Mouse (Mus musculus): ENCODE data around the gene Arl13a. TPM values are rescaled to one million over a fixed set of nuclear protein-coding genes. Genes with fewer than 3 reads are reported as not detected.
"Not testable (repeated sequence)": the region's sequence is repeated elsewhere in the genome, so short reads cannot be mapped to it uniquely, and the experiment has no call there.

Gene Arl13a
- total RNA-seq (2021): not detected

GRCm38 (mm10) chrX:134187201-134187600, at the start of gene Arl13a:
TSS of gene Arl13a (plus strand) at chrX:134187501.
- intact Hi-C loops (cut with DNase I); DNase-seq (ENCODE audit: low spot score in 2 of 2): not testable (repeated sequence)

- intact Hi-C loops (cut with DNase I): no loop called here
- no peak for DNase-seq (ENCODE audit: low spot score in 2 of 2)
Observed at GRCm38 (mm10) chrX:134140024-134140423, 47.3 kb upstream of the Arl13a start.

GRCm38 (mm10) chrX:134141551-134141950, 45.8 kb upstream of the Arl13a start:
- intact Hi-C loops (cut with DNase I): no loop called here
- peak in 1 of 2 experiments; percentile 42 for DNase-seq (ENCODE audit: low spot score in 2 of 2)

- no peak for DNase-seq (ENCODE audit: low spot score in 2 of 2)
- intact Hi-C loops (cut with DNase I): no loop called here
Observed at GRCm38 (mm10) chrX:134141986-134142385, 45.3 kb upstream of the Arl13a start.

GRCm38 (mm10) chrX:134158151-134158550, 29.1 kb upstream of the Arl13a start:
- DNase-seq (ENCODE audit: low spot score in 2 of 2): no peak
- intact Hi-C loops (cut with DNase I): no loop called here

GRCm38 (mm10) chrX:134160442-134160841, 26.9 kb upstream of the Arl13a start:
- intact Hi-C loops (cut with DNase I): no loop called here
- DNase-seq (ENCODE audit: low spot score in 2 of 2): no peak

GRCm38 (mm10) chrX:134162043-134162720, 25.1 kb upstream of the Arl13a start, which contains the start of gene Xkrx:
TSS of gene Xkrx (minus strand) at chrX:134162076.
- DNase-seq (ENCODE audit: low spot score in 2 of 2): peak in 1 of 2 experiments; percentile 1
- intact Hi-C loops (cut with DNase I): no loop called here

GRCm38 (mm10) chrX:134162826-134163225, 24.5 kb upstream of the Arl13a start:
- intact Hi-C loops (cut with DNase I): no loop called here
- peak; percentile 12 to 14 for DNase-seq (ENCODE audit: low spot score in 2 of 2)

- intact Hi-C loops (cut with DNase I): no loop called here
- DNase-seq (ENCODE audit: low spot score in 2 of 2): no peak
Observed at GRCm38 (mm10) chrX:134163484-134163883, 23.8 kb upstream of the Arl13a start.

GRCm38 (mm10) chrX:134170584-134170983, 16.7 kb upstream of the Arl13a start:
- no peak for DNase-seq (ENCODE audit: low spot score in 2 of 2)
- intact Hi-C loops (cut with DNase I): no loop called here

- intact Hi-C loops (cut with DNase I): no loop called here
- no peak for DNase-seq (ENCODE audit: low spot score in 2 of 2)
Observed at GRCm38 (mm10) chrX:134174699-134175098, 12.6 kb upstream of the Arl13a start.

- no peak for DNase-seq (ENCODE audit: low spot score in 2 of 2)
- intact Hi-C loops (cut with DNase I): no loop called here
Observed at GRCm38 (mm10) chrX:134208491-134208890, 21.2 kb downstream of the Arl13a start.

GRCm38 (mm10) chrX:134211151-134211642, 23.9 kb downstream of the Arl13a start:
- intact Hi-C loops (cut with DNase I): no loop called here
- peak in 1 of 2 experiments; percentile 56 for DNase-seq (ENCODE audit: low spot score in 2 of 2)

GRCm38 (mm10) chrX:134218161-134218560, 30.9 kb downstream of the Arl13a start:
- intact Hi-C loops (cut with DNase I): no loop called here

GRCm38 (mm10) chrX:134220618-134221017, 33.3 kb downstream of the Arl13a start:
- intact Hi-C loops (cut with DNase I): no loop called here
- no peak for DNase-seq (ENCODE audit: low spot score in 2 of 2)

More at GRCm38 (mm10) chrX:134218161-134218560, 30.9 kb downstream of the Arl13a start:
- DNase-seq (ENCODE audit: low spot score in 2 of 2): no peak

GRCm38 (mm10) chrX:134221856-134222255, 34.6 kb downstream of the Arl13a start, which contains the start of gene Nox1:
TSS of gene Nox1 (minus strand) at chrX:134221956.
- intact Hi-C loops (cut with DNase I): no loop called here
- no peak for DNase-seq (ENCODE audit: low spot score in 2 of 2)

GRCm38 (mm10) chrX:134233048-134233447, 45.7 kb downstream of the Arl13a start:
- no peak for DNase-seq (ENCODE audit: low spot score in 2 of 2)
- intact Hi-C loops (cut with DNase I): no loop called here

- DNase-seq (ENCODE audit: low spot score in 2 of 2): no peak
- intact Hi-C loops (cut with DNase I): no loop called here
Observed at GRCm38 (mm10) chrX:134238266-134238665, 51.0 kb downstream of the Arl13a start.

GRCm38 (mm10) chrX:134245946-134246345, 58.6 kb downstream of the Arl13a start:
- intact Hi-C loops (cut with DNase I): no loop called here
- no peak for DNase-seq (ENCODE audit: low spot score in 2 of 2)

GRCm38 (mm10) chrX:134248202-134248601, 60.9 kb downstream of the Arl13a start:
- no peak for DNase-seq (ENCODE audit: low spot score in 2 of 2)
- intact Hi-C loops (cut with DNase I): no loop called here
